Mouse (Mus musculus): ENCODE measurements at regions not wholly inside any gene's neighbourhood (a gene's known extent, or its start where the extent isn't known, plus 50 kb on each side); places are given as distances from the start of the nearest gene placed in this dataset.
"Not testable (repeated sequence)": the region's sequence is repeated elsewhere in the genome, so short reads cannot be mapped to it uniquely, and the experiment has no call there.

GRCm38 (mm10) chr1:14688041-14688440 lies 1405.1 kb downstream of the 4930444P10Rik start:
- DNase-seq = not testable (repeated sequence)

- no peak for DNase-seq
These were observed 1407.0 kb downstream of the 4930444P10Rik start for GRCm38 (mm10) chr1:14686172-14686571.

- no peak for DNase-seq
These were observed 1412.7 kb downstream of the 4930444P10Rik start for GRCm38 (mm10) chr1:14680443-14680842.

DNA sequence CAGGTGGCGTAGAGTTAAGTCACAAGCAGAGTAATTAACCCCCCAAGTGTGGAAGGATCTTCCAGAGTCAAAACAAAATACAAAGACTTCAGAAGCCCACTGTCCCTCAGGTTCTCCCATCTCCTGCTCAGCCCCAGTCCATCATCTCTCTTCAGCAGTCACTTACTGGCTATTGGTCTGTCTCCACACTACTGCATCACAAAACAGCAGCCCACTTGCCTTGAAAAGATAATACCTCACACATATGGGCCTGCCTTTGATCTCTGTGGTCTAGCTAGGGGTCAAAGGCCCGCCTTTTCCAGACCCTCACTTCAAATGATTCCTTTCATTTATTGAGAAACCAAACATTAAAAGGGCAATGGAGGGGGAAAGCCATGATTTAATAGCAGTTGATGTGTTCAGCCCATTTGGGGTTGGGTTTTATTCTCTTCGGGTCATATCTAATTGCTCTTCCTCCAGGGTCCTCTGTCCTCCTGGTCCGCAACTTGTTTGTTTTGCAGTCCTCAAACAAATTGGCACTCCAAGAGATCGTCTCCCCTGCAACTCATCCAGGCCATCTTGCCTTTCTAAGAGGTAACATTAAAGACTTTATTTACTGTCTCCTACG lies 1420.6 kb downstream of the 4930444P10Rik start:
- DNase-seq = no peak

- DNase-seq = no peak
These were observed 1430.3 kb downstream of the 4930444P10Rik start for GRCm38 (mm10) chr1:14662706-14663312.

GRCm38 (mm10) chr1:14661854-14662253 lies 1431.3 kb downstream of the 4930444P10Rik start:
- DNase-seq = no peak

GRCm38 (mm10) chr1:14650346-14650745 lies 1442.8 kb downstream of the 4930444P10Rik start:
- no peak for DNase-seq

GRCm38 (mm10) chr1:14635642-14636263 lies 1457.4 kb downstream of the 4930444P10Rik start:
- DNase-seq = peak; percentile 2

DNA sequence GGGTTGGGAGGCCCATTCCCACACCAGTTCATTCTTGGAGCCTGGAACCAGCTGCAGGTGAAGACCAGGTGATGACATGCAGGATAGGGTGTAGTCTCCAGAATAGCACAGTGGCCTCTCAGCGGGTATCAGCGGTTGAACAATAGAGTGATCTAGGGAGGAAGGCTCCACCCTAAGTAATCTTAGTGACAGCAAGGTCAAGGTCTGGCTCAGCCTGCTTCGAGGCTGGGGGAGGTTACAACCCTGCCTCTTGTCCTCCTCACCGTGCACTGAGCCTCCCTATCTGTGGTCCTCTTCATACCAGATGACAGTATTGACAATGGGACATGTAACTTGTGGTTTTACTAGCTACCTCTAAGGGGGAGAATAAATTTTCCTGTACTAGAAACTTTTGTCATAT lies 1461.1 kb downstream of the 4930444P10Rik start:
- no peak for DNase-seq

GRCm38 (mm10) chr1:14627204-14627603 lies 1465.9 kb downstream of the 4930444P10Rik start:
- no peak for DNase-seq

DNA sequence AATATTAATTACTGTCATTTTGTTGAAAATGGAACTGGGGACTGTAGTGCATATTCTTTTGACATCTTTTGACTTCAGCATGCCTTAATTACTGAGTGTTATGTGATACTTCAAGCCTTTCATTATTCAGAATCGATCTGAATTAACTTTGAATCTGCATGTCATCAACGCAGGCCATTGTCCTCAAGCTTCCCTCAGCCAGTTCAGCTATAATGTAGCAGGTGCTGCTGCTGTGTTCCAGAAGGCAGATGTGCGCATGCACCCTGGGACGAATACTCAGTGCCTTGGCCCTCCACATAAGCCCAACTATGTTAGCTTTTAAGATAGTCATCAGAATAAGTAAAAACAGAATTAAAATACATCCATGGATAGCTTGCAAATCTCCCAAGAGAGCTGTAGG lies 1466.4 kb downstream of the 4930444P10Rik start:
- DNase-seq = no peak

DNA sequence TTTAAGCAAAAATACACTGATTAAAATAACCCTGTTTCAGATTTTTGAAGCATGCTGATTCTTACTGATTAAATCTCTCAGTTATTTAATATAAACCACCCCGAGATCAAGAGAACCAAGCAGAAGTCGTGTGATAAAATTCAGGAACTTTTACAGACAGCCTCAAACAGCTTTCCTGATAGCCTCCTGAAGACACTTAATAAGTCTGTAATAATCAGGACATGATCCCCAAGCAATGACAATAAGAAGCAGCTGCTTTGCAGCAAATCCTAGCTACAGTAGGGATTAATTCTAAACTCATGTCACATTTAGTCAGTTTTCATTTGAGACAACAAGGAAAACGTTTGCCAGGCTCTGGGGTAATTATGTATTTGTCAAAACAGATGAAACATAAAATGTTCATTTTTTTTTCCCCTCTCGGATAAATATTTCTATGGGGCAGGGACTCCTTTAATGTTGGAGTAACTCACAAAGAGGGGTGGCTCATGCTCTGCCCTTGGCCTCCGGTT lies 1472.1 kb downstream of the 4930444P10Rik start:
- no peak for DNase-seq

DNA sequence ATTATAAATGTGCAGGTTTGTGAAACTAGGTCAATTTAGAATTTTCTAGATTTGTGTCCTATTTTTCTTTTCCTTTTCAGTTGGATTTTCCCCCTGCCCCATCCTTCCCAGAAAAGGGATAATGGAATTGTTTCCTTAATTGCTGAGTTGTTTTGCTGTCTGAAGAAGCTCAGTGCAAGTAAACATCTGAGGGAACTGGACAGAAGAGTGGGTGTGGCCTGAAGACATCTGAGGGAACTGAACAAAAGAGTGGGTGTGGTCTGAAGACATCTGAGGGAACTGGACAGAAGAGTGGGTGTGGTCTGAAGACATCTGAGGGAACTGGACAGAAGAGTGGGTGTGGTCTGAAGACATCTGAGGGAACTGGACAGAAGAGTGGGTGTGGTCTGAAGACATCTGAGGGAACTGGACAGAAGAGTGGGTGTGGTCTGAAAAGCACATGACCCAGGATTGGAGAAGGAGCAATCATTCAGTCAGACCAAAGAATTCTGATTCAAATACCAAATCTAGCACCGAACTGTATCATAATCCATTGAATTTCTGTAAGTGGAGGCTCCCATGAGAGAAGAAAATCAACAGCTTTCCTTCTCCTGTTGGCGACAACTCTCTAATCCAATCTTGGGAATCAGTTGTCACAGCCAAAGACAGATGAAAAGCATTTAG lies 1479.8 kb downstream of the 4930444P10Rik start:
- DNase-seq = no peak

DNA sequence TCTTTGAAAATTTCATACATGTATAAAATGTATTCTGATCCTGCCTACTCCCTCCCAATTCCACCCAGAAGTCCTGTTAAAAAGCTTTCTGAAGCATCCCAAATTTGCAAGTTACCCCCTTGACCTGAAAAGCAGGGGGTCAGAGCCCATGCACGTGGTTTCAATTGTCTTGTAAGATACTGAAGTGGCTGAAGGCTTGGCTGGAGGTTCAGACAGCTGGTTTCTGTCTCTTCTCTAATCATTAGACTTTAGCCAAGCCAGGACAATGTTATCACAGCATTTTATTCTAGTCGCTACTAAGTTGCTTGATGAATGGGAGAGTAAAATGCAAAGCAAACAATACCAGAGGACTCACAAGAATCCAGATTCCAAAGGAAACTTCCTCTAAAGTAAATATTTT lies 1484.1 kb downstream of the 4930444P10Rik start:
- no peak for DNase-seq

DNA sequence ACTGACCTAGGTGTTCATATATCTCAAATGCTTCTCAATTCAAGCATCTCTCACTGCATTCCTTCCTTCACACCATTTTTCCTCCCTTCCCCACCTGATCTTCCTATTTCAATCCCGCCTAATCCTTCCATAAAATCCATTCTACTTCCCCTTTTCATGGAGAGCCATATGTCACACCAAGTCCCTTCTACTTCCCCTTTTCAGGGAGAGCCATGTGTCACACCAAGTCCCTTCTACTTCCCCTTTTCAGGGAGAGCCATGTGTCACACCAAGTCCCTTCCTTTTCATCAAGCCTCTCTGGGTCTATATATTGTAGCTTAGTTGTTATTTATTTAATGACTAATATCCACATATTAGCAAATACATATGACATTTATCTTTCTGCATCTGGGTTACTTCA lies 1497.2 kb downstream of the 4930444P10Rik start:
- DNase-seq = no peak

DNA sequence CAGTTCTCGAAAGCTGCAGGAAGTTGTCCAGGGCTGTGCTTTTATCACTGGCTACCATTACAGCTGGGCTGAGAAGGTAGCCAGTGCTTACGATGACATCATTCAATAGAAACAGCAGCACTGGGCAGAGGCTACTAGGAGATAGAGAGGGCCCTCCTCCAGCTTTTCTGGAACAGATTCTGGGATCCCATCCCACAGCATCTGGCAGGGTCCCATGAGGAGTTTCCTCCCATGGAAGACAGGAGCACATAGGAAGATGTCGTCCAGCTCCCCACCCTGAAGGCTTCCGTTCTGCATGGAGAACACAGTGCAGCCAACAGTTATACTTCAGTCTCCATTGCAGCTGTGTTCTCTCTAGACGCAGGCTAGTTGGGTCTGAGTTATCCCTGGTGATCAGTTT lies 1503.2 kb downstream of the 4930444P10Rik start:
- no peak for DNase-seq

- DNase-seq = no peak
These were observed 1513.7 kb downstream of the 4930444P10Rik start for GRCm38 (mm10) chr1:14579376-14579775.

DNA sequence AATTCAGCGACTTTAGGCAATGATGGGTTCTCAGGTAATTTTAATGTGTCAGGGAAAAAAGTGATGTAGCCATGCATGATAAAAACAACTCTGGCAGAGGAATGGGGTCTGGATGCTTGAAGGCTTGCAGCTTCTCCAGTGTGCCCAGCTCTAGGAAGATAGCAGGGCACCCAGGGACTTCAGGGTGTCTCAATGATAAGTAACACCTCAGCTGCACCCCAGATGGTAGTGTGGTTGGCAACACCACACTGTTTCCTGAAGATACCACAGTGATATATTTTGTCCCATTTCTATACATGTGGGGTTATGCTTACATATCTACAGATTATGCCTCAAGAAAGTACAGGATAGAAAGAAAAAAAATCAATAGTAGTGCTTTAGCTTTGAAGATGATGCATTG lies 1516.9 kb downstream of the 4930444P10Rik start:
- DNase-seq = no peak

GRCm38 (mm10) chr1:14570562-14570981 lies 1522.6 kb downstream of the 4930444P10Rik start:
- no peak for DNase-seq

DNA sequence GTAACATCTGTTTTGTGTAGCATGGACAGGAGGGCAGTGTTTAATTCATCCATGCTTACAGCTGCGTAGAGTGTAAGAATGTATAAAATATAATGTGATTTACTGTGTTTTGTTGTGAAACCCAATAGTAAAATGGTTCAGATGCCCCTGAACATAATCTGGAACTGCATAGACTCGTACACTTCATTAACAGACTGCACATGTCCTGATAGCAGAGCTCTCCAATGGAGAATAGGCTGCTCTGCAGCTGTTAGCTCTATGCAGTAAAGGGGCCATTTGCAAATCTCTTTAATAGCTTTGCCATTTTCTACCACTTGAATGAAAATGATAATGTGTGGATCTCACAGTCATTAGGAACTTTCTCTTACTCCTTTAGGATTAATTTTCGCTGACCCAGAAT lies 1523.0 kb downstream of the 4930444P10Rik start:
- no peak for DNase-seq

GRCm38 (mm10) chr1:14567006-14567405 lies 1526.1 kb downstream of the 4930444P10Rik start:
- no peak for DNase-seq

DNA sequence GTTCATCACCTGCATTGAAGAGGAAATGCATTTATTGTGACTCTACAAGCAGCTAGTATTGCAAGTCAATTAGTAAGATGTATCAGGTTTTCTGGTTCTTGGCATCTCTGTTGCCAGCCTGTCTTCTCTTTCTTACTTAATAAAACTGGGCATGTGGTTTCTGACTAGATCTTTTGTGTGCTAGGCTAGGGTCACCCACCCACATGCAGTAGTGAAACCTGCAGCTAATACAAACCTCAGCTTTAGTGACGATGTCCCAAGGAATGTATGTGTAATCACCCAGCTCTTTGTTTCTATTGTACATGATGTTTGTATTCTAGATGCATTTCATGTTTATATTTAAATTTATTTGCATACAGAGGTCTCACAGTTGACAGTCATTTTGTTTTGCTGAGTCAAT lies 1526.7 kb downstream of the 4930444P10Rik start:
- DNase-seq = no peak

All from cerebellum, adult 11 months (tissue).